Mouse (Mus musculus): ENCODE data around the gene Arhgap1.
A peak's percentile ranks its signal among the peaks of the same experiment; 100 is the strongest.

Gene Arhgap1

DNA sequence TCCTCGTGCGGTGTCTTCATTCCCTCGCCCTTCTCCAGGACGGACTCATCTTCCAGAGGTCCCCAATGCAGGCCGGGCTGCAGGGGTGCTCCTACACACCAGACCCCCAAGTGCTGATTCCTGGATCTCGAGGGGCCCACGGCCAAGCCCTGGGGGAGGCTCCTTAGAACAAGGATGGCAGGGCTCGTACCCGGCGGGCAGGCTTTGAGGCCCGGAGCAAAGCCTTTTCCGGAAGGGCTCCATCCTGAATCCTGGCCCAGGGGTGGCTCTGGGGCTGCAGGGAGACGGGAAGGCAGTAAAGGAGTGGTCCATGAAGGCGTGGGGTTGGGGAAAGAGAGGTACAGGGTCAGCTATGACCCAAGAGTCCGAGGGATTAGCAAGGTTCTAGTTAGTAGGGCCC is 508 bp upstream of the Arhgap1 start:
- peak; percentile 27 for DNase-seq (ENCODE audit: low spot score)

DNA sequence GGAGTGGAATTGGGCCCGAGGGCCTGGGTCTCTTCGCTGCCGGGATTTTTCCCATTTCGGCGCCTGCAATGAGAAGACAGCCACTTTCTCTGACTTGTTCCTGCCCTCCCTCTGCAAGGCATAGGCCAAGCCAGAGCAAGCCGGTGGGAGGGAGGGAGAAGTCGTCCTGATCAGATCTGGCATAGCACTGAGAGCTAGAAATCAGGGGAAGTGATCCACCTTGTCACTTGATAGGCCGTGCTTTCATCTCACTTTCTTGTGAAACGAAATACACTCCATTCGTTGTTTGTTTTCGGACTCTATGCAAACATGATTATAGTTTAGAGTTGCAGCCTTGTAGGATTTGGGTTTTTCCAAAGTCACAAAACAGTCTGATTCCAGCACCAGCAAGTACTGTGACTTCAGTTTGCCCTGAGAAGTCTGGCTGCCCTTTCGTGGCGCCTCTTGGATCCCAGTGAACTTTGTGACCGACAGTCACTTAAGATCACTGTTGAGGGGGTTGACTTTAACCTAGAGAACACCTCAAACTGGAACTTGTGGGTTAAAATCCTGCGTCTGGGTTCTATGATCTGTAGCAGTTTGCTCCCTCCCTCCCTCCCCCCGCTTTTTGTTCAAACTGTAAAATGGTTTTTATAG is 818 bp downstream of the Arhgap1 start:
- no peak for DNase-seq (ENCODE audit: low spot score)

DNA sequence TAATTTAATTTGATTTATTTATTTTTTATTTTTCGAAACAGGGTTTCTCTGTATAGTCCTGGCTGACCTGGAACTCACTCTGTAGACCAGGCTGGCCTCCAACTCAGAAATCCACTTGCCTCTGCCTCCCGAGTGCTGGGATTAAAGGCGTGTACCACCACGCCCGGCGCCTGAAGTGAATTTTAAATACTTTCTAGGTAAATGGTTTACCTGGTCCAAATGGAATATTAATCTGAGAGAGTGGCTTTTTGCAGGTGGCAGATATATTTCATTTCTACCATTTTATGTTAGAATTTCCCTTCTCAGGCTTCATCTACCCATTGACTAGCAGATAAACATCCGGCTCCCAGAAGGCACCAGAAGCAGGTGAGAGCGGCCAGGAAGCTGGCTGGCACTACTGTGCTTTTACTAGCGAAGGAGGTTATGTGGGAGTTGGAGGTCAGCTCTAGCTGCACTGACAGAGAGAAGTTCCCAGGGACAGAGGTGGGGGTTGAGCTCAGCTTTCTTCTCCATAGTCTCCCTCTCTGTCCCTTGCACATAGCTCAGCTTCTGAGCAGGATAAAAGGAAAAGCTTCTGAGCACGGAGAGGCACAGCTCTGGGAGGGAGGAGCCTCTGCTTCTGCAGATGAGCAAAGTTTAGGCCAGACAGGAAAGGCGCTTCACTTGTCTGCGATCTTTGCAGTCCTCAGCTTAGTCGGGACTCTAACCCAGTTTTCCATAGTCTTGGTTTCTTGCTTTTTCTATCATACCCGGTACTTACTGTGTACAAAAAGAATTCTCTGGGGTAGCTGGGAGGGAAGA is 2.0 kb downstream of the Arhgap1 start:
- DNase-seq (ENCODE audit: low spot score): no peak

DNA sequence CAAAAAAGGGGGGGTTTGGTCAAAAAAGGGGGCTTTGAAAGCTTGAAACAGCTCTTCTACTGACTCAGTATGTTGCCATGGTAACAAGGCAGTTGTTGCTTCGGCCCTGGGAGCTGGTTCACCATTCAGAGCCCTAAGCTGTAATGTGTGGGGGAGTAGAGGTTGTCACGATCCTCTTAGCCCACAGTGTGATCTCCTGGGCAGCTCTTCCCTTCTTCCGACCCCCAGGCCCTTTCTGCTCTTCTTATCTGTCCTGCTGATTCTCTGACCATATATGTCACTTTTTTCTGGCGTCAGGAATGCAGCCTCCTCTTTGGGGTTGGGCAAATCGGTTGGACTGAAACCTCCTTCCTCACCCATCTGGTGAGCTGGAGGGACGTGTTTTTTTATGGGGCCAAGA is 3.2 kb downstream of the Arhgap1 start:
- peak; percentile 62 for DNase-seq (ENCODE audit: low spot score)

DNA sequence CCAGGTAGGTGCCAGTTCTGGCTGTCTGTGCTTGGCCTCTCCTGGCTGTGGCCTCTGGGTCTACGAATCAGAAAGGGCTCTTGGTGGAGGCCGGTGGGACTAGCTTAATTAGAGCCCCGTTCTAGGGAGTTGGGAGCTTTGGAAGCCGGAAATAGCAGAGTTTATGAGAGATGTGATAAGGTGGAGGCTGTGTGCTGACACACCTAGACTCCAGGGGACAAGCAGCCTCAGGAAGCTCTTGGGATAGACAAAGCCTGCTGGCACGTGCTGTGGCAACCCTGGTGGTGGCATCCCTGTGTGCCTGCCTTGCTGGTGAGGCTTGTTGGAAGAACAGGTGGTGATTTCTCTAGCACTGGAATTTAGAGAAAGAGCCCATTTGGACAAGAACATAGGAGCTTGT is 5.7 kb downstream of the Arhgap1 start:
- DNase-seq (ENCODE audit: low spot score): no peak

DNA sequence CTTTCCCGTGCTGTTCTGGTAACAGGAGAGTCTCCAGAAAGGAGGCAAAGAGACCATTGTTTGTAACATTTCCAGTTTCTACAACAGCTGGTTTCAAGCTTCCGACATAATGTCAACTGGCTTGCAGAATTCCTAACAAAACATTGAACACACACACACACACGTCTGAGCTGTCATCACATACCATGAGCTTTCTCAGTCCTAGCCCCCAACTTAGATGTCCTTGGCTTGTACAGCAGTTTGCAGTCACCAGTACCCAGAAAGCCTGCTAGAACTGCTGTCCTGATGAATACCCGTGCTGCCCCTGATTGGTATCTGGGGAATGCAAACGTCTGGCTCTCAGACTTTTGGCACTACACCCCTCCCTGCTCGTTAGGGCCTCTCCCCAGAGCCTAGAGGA is 6.2 kb downstream of the Arhgap1 start:
- DNase-seq (ENCODE audit: low spot score): no peak

DNA sequence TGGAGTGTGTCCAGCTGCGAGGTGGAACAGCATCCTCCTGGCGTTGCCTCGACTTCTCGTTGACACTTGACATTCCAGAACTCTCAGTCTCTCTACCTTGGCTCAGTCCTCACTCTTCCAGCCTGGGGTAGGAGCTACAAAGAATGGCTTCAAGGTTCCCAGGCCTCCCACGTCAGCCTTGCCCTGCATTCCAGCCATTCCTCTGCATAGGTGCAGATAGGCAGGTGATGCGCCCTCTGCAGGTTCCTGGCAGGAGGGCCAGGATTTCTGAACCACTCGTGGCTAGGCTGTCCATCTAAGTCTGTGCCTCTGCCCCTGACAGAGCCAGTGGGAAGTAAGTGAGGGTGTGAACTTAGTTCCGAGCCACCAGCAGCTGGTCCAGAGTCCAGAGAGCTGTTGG is 7.1 kb downstream of the Arhgap1 start:
- no peak for DNase-seq (ENCODE audit: low spot score)

DNA sequence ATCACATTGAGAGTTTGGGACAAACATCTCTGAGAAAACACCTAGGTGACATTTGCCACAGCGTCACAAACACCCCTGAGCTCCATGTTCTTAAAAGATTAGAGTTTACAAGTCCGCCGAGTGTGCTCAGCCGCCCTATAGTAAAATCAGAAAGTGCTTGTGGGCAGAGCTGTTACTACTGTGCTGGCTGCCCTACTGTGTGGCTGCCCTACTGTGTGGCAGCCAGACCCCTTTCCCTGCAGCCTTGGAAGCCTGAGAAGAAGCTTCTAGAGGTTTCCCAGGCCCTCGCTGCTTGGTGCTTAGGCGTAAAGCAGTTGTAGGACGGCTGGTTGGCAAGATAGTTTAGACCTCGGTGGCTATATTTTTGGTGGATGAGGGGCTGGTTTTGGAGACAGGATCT is 10.0 kb downstream of the Arhgap1 start:
- no peak for DNase-seq (ENCODE audit: low spot score)

DNA sequence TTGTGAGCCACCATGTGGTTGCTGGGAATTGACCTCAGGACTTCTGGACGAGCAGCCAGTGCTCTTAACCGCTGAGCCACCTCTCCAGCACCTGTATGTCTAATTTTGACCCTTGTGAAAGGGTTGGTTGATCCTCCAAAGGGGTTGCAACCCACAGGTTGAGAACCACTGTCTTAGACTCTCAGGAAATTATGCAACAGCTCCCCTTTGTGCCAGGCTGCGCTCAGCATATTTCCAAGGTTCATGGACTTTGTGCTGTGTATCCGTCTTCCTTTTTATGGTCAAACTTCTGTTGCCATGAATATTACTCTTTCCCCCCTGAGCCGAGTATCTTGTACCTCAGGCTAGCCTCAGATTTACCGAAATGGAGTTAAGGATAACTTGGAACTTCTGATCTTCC is 11.3 kb downstream of the Arhgap1 start:
- DNase-seq (ENCODE audit: low spot score): no peak

DNA sequence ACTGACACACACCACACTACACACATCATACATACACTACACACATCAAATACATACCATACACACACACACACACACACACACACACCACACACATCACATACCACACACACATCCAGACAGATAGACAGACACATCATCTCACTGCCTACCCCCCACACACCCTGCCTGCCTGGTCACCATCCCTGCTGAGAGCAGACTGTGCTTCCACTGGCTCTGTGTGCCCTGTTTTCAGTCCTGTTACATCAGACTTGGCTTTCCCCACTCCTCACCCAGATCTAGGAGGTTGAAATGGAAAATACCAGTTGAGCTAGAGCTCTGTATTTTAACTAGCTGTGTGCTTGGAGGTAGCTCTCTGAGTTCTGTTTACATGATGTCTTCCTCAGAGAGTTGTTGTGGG is 15.1 kb downstream of the Arhgap1 start:
- peak; percentile 67 for DNase-seq (ENCODE audit: low spot score)

DNA sequence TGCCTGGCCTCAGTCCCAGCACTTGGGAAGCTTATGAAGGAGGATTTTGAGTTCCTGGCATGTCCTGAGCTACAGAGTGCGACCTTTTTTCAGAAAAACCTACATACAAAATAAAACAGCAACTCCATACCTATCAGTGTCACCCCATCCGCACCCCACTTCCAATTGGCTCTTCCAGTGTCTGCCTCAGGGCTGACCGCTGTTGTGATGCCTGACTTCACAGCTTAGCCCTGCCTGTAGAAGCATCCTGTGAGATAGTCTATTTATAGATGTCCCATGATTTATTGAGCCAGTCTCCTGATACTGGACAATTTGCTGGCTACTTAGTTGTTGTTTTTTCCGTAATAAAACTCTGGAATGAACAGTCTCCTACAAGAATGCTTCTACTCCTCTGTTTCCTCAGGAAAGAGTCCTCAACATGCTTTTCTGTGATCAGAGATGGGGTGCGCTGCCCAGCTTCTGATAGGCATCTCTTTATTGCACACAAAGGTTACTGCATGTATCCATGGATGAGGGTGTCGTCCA is 16.8 kb downstream of the Arhgap1 start:
- no peak for DNase-seq (ENCODE audit: low spot score)

DNA sequence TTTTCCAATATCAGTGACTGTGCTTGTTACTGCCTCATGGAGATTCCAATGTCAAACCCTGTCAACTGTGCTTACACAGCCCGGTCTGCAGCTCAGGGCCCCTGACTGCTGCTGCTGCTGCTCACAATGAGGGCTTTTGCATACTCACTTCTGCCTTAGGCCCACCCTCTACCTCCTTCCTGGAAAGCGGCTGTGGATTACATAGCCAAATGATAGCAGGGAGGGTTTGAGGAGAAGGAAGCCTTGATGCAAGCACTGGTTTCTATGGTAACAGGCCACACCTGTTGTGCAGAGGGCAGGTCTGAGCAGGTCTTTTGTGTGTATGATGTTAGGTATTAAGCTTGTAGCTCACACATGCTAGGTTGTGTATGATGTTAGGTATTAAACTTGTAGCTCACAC is 18.1 kb downstream of the Arhgap1 start:
- no peak for DNase-seq (ENCODE audit: low spot score)

DNA sequence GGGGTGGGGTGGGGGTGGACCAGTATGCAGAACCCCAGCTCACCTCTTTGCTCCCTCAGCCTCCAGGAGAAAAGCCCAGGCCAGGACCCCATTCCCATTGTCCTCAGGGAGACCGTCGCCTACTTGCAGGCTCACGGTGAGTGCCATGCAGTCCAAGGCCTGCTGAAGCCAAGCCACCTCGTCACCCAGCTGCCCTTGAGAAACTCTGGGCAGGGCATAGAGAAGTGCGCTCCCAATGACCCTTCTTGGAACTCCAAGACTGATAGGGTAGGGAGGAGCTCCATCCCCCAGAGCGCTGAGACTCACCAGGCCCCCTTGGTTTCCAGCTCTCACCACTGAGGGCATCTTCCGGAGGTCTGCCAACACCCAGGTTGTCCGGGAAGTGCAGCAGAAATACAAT is 19.7 kb downstream of the Arhgap1 start:
- no peak for DNase-seq (ENCODE audit: low spot score)

DNA sequence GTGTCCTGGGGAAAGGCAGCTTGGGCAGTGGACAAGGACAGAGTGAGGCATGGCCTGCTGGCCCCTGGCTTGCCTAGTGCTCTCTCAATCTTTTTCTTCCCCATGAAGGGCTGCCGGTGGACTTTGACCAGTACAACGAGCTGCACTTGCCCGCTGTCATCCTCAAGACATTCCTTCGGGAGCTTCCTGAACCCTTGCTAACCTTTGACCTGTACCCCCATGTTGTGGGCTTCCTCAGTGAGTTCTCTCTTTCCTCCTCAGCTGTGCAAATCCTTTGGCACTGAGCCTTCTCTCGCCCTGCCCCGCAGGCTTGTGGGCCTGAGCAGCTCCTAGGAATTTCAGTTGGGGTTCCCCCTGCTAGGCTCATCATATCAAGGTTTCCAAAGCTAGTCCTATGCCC is 20.4 kb downstream of the Arhgap1 start:
- no peak for DNase-seq (ENCODE audit: low spot score)

DNA sequence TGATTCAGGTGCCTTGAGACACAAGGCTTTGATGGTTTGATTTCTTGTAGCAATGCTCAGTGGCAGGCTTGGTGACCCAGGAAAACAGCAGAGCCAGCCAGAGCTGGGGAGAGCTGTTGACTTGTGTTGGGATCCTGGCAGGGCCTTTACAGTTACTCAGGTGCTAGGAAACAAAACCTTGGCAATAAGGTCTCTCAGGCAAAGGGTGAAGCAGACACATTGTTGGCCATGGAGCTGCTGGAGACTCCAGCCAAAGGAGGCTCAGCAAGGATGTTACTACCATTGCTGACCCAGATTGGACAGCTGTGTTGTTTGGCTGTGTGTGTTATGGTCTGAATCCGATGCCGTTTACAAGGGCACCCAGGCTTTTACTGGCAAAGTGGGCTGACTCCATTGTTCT is 23.9 kb downstream of the Arhgap1 start:
- no peak for DNase-seq (ENCODE audit: low spot score)

DNA sequence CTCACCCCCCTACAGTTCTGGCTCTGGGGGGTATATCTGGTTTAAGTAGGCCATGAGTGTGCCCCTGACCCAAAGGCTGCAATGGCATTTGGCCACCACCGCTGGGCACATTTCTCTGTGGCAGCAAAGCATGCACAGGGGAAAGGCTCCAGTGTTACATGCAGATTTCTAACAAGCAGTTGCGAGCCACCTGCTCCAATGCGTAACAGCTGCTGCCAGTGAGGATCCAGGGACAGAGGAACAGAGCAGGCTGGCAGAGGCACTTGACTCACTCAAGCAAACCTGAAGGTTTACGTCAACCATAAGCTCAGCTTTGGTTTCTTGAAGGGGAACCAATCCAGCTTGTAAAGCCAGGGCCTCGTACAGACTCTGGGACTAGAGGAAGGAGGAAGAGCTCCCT is 25.2 kb downstream of the Arhgap1 start:
- no peak for DNase-seq (ENCODE audit: low spot score)

DNA sequence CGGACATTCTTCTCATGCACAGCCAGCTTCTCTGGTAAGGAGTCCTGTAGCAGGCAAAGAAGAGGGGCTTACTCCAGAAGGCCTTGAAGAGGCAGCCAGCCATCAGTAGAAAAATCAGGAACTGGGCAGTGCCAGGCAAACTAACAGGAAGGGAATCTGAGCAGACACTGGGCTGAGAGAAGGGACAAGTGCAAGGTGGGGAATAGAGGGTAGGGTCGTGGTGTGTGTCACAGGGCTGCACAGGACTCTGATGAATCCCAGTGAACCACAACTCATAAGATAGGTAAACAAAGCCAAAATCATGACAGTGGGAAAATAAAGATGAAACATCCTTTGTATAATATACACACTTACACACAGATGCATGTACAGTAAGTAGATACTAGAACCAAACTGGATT is 26.8 kb downstream of the Arhgap1 start:
- no peak for DNase-seq (ENCODE audit: low spot score)

DNA sequence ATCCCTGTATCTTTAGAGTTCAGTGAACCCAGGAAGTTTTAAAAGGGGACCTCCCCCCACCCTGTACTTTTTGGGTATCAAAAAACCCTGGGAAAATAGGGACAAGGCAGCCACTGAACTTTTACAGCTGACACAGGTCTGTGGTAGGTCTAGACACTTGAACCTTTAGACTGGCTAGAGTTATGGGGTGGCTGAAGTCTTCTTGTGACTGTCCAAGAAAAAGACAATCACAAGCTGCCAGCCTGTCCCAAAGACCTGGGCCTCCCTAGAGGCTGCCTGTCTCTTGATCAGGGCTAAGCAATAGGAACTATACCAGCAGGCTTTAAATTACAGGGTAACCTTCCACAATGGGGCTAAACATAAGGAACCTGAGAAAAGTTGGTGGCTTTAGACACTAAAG is 27.3 kb downstream of the Arhgap1 start:
- no peak for DNase-seq (ENCODE audit: low spot score)

DNA sequence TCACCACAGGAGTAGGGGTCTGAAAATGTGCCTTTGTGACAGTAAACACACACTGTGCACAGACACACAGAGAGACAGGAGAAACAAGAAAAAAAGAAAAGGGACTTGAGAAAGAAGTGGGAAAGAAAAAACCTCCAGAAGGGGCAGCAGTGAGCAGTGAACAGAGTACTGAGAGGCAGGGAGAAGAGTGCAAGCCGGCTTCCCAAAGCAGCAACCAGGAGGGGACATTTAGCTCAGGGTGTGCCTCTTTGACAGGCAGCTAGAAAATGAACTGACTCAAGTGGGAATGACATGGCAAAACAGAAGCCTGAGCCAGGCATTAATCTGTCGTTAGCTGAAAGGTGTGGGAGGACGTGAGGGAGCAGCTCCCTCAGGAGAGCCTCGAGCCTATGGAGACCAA is 33.2 kb downstream of the Arhgap1 start:
- DNase-seq (ENCODE audit: low spot score): peak; percentile 63

DNA sequence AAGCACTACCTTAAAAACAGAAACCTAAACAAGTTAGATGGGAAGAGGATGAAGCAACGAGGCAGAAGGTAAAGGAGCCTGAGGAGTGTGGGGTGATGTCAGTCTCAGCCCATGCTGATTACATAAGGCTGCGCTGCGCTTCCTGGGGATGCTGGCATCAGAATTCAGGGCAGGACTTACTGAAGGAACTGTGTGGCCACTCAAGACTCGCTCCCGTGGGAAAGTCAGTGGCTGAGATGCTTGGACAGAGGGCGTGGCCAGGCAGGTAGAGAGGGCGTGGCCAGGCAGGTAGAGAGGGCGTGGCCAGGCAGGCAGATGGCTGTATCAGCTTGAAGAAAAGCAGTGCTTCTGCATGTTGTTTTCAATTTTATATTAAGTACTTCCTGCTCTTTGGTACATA is 34.3 kb downstream of the Arhgap1 start:
- DNase-seq (ENCODE audit: low spot score): no peak

DNA sequence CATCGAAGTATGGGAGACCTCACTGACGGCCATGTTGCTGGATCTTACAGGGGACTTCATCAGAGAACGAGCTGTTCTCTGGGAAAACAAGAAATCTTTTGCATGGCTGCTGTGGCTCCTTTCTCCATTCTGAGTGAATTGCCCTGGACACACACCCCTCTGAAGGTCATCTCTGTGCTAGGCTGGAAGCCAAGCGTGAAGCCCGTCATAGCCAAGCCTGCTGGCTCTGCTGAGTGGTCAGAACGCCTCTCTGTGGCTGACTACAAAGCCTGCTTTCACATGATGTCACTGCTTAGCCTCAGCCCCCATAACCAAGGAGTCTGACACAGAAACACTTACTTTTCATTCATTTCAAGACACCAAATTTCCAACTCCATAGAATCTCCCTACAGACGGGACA is 39.8 kb downstream of the Arhgap1 start:
- DNase-seq (ENCODE audit: low spot score): no peak

DNA sequence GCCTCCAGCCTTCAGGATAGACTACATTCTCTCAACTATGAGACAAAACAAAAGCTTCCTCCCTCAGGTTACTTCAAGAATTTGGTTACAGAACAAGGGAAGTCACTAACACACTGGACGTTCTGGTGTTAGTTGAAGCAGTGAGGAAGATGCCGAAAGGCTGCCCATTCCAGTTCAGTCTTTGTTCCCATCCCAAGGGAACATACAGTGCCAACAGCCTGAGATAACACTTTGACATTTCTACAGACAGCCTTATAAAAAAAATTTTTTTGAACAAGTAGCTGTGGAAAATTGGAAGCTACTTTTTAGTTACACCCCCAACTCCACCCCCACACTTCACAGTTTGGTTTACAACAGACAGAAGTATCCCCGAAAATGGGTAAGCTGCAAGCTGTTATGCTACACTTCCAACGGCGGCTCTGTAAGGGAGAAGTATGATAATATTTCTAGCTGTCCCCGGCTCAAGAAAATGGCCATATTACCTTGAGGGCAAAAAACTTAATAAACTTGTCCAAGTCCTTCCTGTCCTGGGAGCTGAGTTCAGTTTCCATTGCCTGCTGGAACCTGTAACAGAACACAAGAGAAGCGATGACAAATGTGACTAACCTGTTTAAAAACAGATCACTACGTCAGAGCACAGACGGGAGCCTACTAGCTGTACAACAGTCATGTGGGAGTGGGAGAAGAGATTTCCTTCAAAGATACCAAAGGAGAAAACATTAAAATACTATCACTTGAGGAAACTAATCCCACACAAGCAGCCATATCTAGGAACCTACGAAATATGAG is 46.0 kb downstream of the Arhgap1 start:
- no peak for DNase-seq (ENCODE audit: low spot score)

DNA sequence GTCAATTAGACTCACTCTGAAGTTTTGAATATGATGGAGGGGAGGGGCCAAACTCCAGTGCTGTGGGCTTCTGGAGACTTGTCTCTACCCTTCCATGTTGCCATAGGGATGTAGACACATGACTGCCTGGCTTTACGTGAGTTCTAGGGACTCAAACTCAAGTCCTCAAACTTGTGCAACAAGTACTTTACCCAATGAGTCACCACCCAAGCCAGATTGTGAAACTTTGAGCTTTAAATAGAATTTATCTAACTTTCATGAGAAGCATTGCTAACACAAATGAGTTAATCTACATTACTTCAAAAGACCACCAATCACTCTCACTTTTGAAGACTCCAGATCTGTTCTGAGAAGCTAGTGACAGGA is 46.5 kb downstream of the Arhgap1 start:
- DNase-seq (ENCODE audit: low spot score): no peak
